Mouse (Mus musculus) ES-Bruce4 (cell line): ENCODE data around the gene Casp7. TPM values are rescaled to one million over a fixed set of nuclear protein-coding genes. Genes with fewer than 3 reads are reported as not detected.

Experiments
- H3K27ac ChIP-seq: 2 replicates; pipeline ENCODE4 v1.5.1; 2012; ENCODE audit warnings: low read length, inconsistent platforms; ENCODE audit not compliant: insufficient read depth
- H3K27me3 ChIP-seq: 2 replicates; pipeline ENCODE4 v1.6.1; 2012; ENCODE audit warnings: mild to moderate bottlenecking, low read length, inconsistent platforms; ENCODE audit not compliant: control insufficient read depth, poor library complexity, insufficient read depth, severe bottlenecking
- H3K36me3 ChIP-seq: 2 replicates; pipeline ENCODE4 v1.6.1; 2012; ENCODE audit warnings: inconsistent platforms, mild to moderate bottlenecking, low read length, moderate library complexity; ENCODE audit not compliant: control insufficient read depth, poor library complexity, insufficient read depth, severe bottlenecking
- H3K4me1 ChIP-seq: one replicate; pipeline ENCODE4 v1.8.1; 2011; ENCODE audit warnings: low read length; ENCODE audit not compliant: control insufficient read depth, insufficient read depth
- H3K4me3 ChIP-seq: 2 replicates; pipeline ENCODE4 v1.5.1; 2011; ENCODE audit warnings: low read depth, mild to moderate bottlenecking, low read length
- H3K9ac ChIP-seq: 2 replicates; pipeline ENCODE4 v1.6.1; 2012; ENCODE audit warnings: low read depth, mild to moderate bottlenecking, inconsistent platforms; ENCODE audit not compliant: poor library complexity, severe bottlenecking
- H3K9me3 ChIP-seq: replicated peaks from 2 replicates; pipeline ENCODE4 v1.6.1; 2012; ENCODE audit warnings: mild to moderate bottlenecking, low read length, inconsistent platforms; ENCODE audit not compliant: control insufficient read depth, poor library complexity, insufficient read depth, severe bottlenecking
- CTCF ChIP-seq: IDR thresholded peaks from one replicate; pipeline ENCODE4 v1.8.1; 2011; ENCODE audit warnings: low read depth, low read length
- EP300 ChIP-seq: IDR thresholded peaks from 2 replicates; pipeline ENCODE4 v1.6.1; 2011; ENCODE audit warnings: low read depth, low read length; ENCODE audit not compliant: insufficient read depth
- POLR2A ChIP-seq: IDR thresholded peaks from one replicate; pipeline ENCODE4 v1.8.1; 2011; ENCODE audit warnings: low read length; ENCODE audit not compliant: insufficient read depth
- polyA plus RNA-seq: library from polyadenylated mRNA; stranded (reverse); fragments of >200 nt; gene quantifications from 2 replicates; pipeline ENCODE4 v1.2.4, GENCODE M21; 2011; ENCODE audit warnings: low read depth; ENCODE audit not compliant: missing spikeins, insufficient read depth, insufficient read length

Casp7 gene
- polyA plus RNA-seq, 1 experiment: 19.8 TPM

DNA sequence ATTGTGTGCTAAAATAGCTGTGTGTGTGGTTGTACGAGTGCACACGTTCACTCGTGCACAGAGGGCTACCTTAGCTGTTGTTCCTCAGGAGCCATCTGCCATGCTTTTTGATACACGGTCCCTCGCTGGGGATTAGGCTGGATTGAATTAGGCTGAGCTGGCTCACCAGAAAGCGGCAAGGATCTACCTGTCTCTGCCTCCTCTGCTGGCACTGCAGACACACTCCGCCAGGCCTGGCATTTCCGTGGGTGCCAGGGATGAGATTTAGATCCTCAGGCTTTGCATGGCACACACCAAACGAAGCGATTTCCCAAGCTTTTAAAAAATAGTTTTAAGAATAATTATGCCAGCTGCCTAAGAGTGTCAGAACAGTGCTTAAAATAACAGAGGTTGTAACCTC lies 75.0 kb downstream of the Casp7 start:
- H3K4me3 ChIP-seq: no peak overlapping the region
- no peak overlapping the region for H3K27ac ChIP-seq
- TF ChIP-seq POLR2A: no peak
- TF ChIP-seq CTCF: no peak
- no peak for TF ChIP-seq EP300
- no peaks in the 10 kb centered on the region for H3K9me3 ChIP-seq
- H3K27me3 ChIP-seq: no peaks in the 10 kb centered on the region
- H3K9ac ChIP-seq: no peak overlapping the region
- H3K36me3 ChIP-seq: no peaks in the 10 kb centered on the region
- H3K4me1 ChIP-seq: no peaks in the 10 kb centered on the region

DNA sequence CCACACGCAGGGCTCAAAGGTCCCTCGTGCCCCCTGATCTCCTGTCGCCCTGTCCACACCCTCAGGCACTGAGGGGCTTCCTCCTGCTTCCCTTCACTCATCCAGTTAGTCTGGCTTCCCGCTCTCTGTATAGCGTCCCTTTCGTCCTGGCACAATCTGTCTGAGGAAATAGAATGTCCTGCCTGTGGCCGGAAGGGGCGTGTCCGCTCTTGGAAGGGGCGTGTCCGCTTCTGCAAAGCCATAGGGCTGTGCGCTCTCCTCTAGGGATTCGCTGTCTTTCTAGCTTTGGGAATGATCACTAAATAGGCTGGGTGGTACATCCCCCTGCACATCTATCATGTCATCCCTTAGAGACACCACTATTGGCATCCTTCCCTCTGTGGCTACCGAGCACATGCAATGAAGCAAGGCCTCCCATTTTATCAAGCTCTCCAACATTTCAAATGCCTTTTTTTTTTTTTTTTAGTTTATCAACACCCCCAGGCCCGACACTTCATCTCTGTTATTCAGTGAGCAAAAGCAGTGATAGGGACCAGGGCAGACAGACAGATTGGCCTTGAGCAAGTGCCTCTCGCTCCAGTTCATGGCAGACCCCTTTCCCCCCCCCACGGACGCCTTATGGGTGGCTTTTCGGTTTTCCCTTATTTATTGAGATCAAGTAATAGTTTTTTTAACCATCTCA lies 78.1 kb downstream of the Casp7 start:
- no peak for TF ChIP-seq EP300
- no peak for TF ChIP-seq CTCF
- no peak for TF ChIP-seq POLR2A
- Histone ChIP-seq H3K36me3 (no peaks in the 10 kb centered on the region), H3K4me1 (no peaks in the 10 kb centered on the region), H3K27ac (no peak overlapping the region), H3K27me3 (no peaks in the 10 kb centered on the region), H3K9ac (no peak overlapping the region), H3K4me3 (peak overlapping the region; percentile 61), H3K9me3 (no peaks in the 10 kb centered on the region)

GRCm38 (mm10) chr19:56476546-56476945 lies 79.6 kb downstream of the Casp7 start:
- Histone ChIP-seq H3K36me3 (no peaks in the 10 kb centered on the region), H3K9ac (no peak overlapping the region), H3K27ac (no peak overlapping the region), H3K4me1 (no peaks in the 10 kb centered on the region), H3K4me3 (no peak overlapping the region), H3K27me3 (no peaks in the 10 kb centered on the region), H3K9me3 (no peaks in the 10 kb centered on the region)
- no peak for TF ChIP-seq POLR2A
- TF ChIP-seq CTCF: no peak
- TF ChIP-seq EP300: no peak

DNA sequence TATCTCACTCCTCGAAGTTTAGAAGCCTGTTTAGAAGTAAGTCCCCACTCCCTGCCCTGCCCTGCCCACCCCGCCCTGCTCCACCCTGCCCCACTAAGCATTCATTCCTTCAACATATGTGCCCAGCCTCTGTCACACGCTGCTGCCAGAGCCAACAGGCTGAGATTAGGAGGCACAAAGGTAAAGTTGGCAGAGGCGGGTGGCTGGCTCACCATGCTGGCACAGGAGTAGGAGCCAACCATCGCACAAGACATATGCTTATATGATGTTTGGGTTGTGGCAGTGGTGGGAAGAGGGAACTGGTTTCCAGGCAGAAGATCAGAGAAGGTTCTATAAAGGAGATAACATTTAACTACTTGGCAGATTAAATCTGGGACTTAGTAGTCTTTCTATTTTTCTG lies 80.3 kb downstream of the Casp7 start:
- H3K9me3 ChIP-seq: no peaks in the 10 kb centered on the region

DNA sequence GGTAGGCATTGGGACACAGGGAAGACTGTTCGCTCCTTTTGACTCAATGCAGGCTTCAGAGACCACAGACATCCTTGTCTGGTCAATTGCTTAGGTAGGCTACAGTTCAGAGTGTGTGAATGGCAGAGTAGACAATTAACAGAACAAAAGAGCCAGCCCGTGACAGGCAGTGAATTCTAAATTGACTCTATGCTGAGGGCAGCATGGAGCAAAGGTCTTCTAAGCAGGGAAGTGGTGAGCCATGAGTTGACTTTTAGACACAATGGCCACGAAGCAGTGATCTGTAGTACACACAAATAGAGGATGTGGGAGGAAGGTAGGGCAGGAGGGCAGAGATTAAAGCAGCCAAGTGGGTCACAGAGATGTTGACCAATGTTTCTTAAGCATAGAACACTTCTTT lies 80.9 kb downstream of the Casp7 start:
- Histone ChIP-seq H3K36me3 (no peaks in the 10 kb centered on the region), H3K9me3 (no peaks in the 10 kb centered on the region), H3K9ac (no peak overlapping the region), H3K4me3 (no peak overlapping the region), H3K27me3 (no peaks in the 10 kb centered on the region), H3K27ac (no peak overlapping the region), H3K4me1 (no peaks in the 10 kb centered on the region)
- no peak for TF ChIP-seq EP300
- no peak for TF ChIP-seq POLR2A
- no peak for TF ChIP-seq CTCF

More for the DNA sequence above, 80.3 kb downstream of the Casp7 start:
- H3K4me3 ChIP-seq: no peak overlapping the region
- H3K9ac ChIP-seq: no peak overlapping the region
- no peaks in the 10 kb centered on the region for H3K36me3 ChIP-seq
- no peaks in the 10 kb centered on the region for H3K4me1 ChIP-seq
- no peak overlapping the region for H3K27ac ChIP-seq
- TF ChIP-seq EP300 (no peak), POLR2A (no peak), CTCF (no peak)
- no peaks in the 10 kb centered on the region for H3K27me3 ChIP-seq

DNA sequence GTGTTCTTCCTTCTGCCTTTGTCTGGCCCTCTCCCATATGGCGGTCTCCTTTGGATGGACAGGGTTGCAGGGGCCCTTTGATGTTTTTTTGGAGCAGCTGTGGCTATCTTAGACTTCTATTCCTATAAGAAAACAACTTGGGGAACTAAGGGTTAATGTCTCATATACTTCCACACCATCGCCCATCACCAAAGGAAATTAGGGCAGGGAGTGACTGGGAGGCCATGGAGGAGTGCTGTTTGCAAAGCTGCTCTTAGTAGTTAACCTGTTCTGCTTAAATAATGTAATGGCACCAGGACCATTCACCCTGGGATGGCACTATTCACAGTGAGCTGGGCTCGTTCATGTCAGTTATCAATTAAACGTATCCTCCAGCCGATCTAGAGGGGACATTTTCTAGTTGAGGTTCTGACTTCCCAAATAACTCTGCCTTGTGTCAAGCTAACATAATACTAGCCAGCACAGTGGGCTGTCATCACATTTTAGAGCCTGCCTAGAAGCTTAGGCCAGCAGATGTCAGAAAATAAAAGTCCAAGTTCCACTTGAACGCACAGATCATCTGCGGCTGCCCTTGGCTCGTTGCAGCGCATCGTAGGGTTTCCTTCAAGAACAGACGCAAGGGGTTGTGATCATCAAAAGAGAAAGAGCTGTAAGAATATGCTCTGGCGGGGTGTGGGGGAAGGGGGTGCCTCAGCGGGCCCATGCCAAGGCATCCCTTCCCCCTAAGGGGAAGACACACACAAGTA lies 87.9 kb downstream of the Casp7 start:
- Histone ChIP-seq H3K27me3 (no peaks in the 10 kb centered on the region), H3K9me3 (no peaks in the 10 kb centered on the region), H3K9ac (no peak overlapping the region), H3K4me3 (no peak overlapping the region), H3K4me1 (no peaks in the 10 kb centered on the region), H3K27ac (no peak overlapping the region), H3K36me3 (no peaks in the 10 kb centered on the region)
- no peak for TF ChIP-seq CTCF
